Mouse (Mus musculus) heart, embryonic 15.5 days (tissue): Measurements from ENCODE around the gene Rhob. TPM values are rescaled to one million over a fixed set of nuclear protein-coding genes. Genes with fewer than 3 reads are reported as not detected.

Source experiments
- ATAC-seq: fragments of 200-750 bp; cut with Nextera tagmentation; replicated peaks from 2 replicates; pipeline ENCODE4 v1.8.0; 2017; ENCODE audit warnings: low read depth, moderate TSS enrichment; ENCODE audit not compliant: insufficient number of reproducible peaks, insufficient read depth, low FRiP score
- H3K27ac ChIP-seq: fragments of 300-500 bp; sonication (generic); 2 replicates; pipeline ENCODE4 v1.5.1; 2015; ENCODE audit warnings: mild to moderate bottlenecking, inconsistent platforms
- H3K27me3 ChIP-seq: fragments of 300-500 bp; sonication (generic); 2 replicates; pipeline ENCODE4 v1.6.1; 2015; ENCODE audit warnings: inconsistent platforms
- H3K36me3 ChIP-seq: fragments of 300-500 bp; sonication (generic); 2 replicates; pipeline ENCODE4 v1.6.1; 2015; ENCODE audit warnings: mild to moderate bottlenecking, inconsistent platforms
- H3K4me1 ChIP-seq: fragments of 300-500 bp; sonication (generic); replicated peaks from 2 replicates; pipeline ENCODE4 v1.6.1; 2015; ENCODE audit warnings: inconsistent platforms
- H3K4me2 ChIP-seq: fragments of 300-500 bp; sonication (generic); 2 replicates; pipeline ENCODE4 v1.6.1; 2015; ENCODE audit warnings: inconsistent platforms, mild to moderate bottlenecking, moderate library complexity
- H3K4me3 ChIP-seq: fragments of 300-500 bp; sonication (generic); 2 replicates; pipeline ENCODE4 v1.5.1; 2015; ENCODE audit warnings: mild to moderate bottlenecking, inconsistent platforms
- H3K9ac ChIP-seq: fragments of 300-500 bp; sonication (generic); 2 replicates; pipeline ENCODE4 v1.6.1; 2015; ENCODE audit warnings: mild to moderate bottlenecking, inconsistent platforms
- H3K9me3 ChIP-seq: fragments of 300-500 bp; sonication (generic); replicated peaks from 2 replicates; pipeline ENCODE4 v1.6.1; 2016; ENCODE audit warnings: inconsistent platforms
- WGBS: fragments of 180-500 bp; shearing (Covaris S2); methylation state at CpG from one replicate; pipeline ENCODE4 v1.1.7; 2015; ENCODE audit warnings: mixed read lengths; 5-methylcytosine and 5-hydroxymethylcytosine counted together
- polyA plus RNA-seq: library from polyadenylated mRNA; unstranded; fragments of >200 nt; fragmentation: Nextera tagmentation; extraction: Ambion mirVana; gene quantifications from 2 replicates; pipeline ENCODE4 v1.2.1, GENCODE M21; 2015

Gene Rhob
- polyA plus RNA-seq, 1 experiment from 2014 or later = 35.4 TPM

DNA sequence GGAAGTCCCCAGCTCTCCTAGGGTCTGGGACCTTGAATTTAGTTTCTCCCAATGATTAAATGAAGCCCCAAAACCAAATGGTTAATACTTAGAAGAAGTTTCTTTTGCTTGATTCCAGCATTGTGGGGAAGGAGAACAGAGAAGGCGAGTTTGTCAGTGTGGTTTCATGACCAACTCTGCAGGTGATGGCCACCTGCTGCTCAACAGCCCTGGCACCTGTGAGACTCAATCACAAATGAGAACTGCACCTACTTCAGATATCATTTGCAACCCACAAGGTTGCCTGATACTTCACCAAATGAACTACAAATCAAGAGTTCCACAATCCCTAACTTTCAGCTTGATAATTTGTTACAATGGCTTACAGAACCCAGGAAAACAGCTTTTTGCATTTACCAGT is 27.4 kb upstream of the Rhob start:
- Histone ChIP-seq H3K27ac (no peak overlapping the region), H3K36me3 (no peaks in the 10 kb centered on the region), H3K9me3 (no peaks in the 10 kb centered on the region), H3K9ac (no peak overlapping the region), H3K27me3 (no peaks in the 10 kb centered on the region), H3K4me3 (no peak overlapping the region), H3K4me2 (no peak overlapping the region), H3K4me1 (peaks cover 8% of the 10 kb centered on the region)
- ATAC-seq = no peak
- WGBS = 83% methylated on average over 1 of the region's 1 CpGs

DNA sequence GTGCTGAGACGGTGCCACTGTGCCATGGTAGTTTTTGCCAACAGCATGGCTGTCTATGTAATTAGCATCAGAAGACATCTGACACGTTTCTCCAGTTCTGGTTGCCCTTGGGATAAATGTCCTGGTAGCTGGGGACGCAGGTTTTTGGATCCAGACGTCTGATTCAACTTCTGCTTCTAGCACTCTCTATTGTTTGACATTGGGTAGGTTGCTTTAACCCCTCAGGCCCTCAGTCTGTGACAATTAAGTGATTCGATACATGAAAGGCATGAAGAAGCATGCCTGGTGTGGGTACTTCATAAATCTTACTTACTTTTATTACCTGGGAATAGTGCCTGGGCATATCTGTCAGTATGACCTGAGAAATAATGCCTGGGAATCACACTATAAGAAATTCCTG is 24.3 kb upstream of the Rhob start:
- Histone ChIP-seq H3K9ac (no peak overlapping the region), H3K4me2 (no peak overlapping the region), H3K27me3 (no peaks in the 10 kb centered on the region), H3K36me3 (no peaks in the 10 kb centered on the region), H3K4me1 (peaks cover 38% of the 10 kb centered on the region), H3K9me3 (no peaks in the 10 kb centered on the region), H3K27ac (no peak overlapping the region), H3K4me3 (no peak overlapping the region)
- ATAC-seq = no peak
- WGBS = 75% methylated on average over 5 of the region's 5 CpGs

DNA sequence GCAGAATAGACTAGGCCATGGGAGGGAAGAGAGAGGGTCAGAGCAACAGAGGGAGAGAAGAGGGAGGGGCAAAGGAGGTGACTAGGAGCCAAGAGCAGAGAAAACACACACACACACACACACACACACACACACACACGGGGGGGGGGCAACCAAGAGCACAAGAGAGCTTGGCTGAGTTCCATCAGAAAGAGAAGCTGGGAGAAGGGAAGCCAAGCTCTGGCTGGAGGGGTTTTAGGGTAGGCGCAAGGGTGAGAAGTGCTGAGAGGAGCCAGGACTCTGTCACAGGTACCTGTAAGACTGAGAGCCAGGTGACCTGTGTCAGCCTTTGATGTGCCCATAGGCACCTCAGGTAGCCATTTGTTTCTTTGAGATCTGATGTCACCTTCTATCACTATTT is 22.9 kb upstream of the Rhob start:
- H3K9me3 ChIP-seq = no peaks in the 10 kb centered on the region
- H3K36me3 ChIP-seq = no peaks in the 10 kb centered on the region
- H3K27me3 ChIP-seq = no peaks in the 10 kb centered on the region
- no peak overlapping the region for H3K4me3 ChIP-seq
- H3K9ac ChIP-seq = no peak overlapping the region
- no peak for ATAC-seq
- 0 out of 2 replicates have a peak overlapping the region, but pooled peaks have one; percentile 86 for H3K27ac ChIP-seq
- H3K4me2 ChIP-seq = no peak overlapping the region
- H3K4me1 ChIP-seq = peaks cover 41% of the 10 kb centered on the region
- 60% methylated on average over 2 of the region's 2 CpGs for WGBS

DNA sequence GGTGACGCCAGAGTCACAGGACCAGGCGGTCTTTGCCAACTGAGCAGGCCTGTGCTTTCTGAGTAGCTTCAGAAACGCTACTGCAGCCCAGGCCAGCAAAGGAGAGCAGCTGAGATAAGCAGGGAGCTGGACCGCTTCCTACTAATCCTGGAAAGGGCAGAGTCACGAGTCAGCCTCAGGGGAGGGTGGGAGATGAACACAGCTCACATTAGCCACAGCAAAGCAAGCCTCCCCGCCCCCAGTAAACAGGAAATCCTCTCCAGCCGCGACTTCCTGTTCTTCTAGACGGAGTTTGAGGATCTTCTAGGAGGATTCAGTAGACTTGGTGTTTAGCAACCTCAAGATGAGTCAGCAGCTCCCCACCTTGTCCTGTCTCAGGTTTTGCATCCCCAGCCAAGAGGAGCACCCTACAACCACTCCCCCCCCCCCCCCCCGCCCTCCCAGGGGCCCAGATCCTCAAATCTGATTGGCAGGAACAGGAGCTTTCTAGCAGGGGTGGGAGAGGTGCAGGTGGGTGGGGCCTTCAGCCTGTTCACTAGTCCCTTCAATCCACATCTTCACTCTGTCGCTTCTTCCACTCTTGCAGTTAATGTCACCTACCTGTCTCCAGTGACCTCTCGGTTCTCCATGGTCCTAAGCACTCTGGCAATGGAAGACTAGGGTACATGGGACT is 21.7 kb upstream of the Rhob start:
- WGBS = 16% methylated on average over 12 of the region's 12 CpGs
- peak overlapping the region; percentile 41 for H3K4me2 ChIP-seq
- H3K27me3 ChIP-seq = no peaks in the 10 kb centered on the region
- peak; percentile 90 for ATAC-seq
- H3K9ac ChIP-seq = no peak overlapping the region
- H3K4me3 ChIP-seq = no peak overlapping the region
- peak overlapping the region; percentile 86 for H3K27ac ChIP-seq
- no peaks in the 10 kb centered on the region for H3K9me3 ChIP-seq
- H3K4me1 ChIP-seq = peaks cover 41% of the 10 kb centered on the region
- H3K36me3 ChIP-seq = no peaks in the 10 kb centered on the region

DNA sequence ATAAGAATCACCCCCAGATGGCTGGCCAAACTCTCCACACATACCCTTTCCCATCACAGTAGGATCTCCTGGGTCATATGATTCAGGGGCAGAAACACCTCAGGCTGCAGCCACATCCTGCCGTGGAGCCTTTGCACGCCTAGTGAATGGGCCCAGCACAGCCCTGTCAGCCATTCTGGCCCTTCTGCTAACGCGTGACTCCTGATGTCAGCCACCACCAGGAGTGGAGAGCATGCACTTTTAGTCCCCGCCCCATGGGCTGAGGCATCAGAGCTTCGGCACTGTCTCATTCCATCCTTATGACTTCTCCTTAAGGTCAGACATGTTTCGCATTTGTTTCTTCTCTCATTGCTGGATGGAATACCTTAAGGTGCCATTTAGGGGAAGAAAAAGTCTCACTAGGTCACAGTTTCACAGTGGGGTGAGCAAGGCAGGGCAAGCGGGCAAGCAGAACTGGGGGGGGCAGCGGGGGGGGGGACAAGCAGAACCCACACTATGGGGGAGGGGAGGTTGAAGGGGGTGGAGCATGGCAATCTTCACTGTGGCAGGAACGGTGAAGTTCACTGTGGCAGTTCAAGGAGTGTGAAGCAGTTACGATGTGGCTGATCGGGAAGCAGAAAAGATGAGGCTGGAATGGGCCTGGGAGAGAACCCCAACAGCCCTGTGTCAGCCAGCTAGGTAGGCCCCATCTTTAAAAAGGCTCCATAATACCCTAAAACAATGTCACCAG is 19.8 kb upstream of the Rhob start:
- H3K9me3 ChIP-seq = no peaks in the 10 kb centered on the region
- WGBS = 42% methylated on average over 12 of the region's 12 CpGs
- no peak overlapping the region for H3K9ac ChIP-seq
- no peak overlapping the region for H3K4me2 ChIP-seq
- peaks cover 41% of the 10 kb centered on the region for H3K4me1 ChIP-seq
- no peaks in the 10 kb centered on the region for H3K27me3 ChIP-seq
- no peak for ATAC-seq
- H3K4me3 ChIP-seq = no peak overlapping the region
- no peaks in the 10 kb centered on the region for H3K36me3 ChIP-seq
- peak overlapping the region; percentile 86 for H3K27ac ChIP-seq

DNA sequence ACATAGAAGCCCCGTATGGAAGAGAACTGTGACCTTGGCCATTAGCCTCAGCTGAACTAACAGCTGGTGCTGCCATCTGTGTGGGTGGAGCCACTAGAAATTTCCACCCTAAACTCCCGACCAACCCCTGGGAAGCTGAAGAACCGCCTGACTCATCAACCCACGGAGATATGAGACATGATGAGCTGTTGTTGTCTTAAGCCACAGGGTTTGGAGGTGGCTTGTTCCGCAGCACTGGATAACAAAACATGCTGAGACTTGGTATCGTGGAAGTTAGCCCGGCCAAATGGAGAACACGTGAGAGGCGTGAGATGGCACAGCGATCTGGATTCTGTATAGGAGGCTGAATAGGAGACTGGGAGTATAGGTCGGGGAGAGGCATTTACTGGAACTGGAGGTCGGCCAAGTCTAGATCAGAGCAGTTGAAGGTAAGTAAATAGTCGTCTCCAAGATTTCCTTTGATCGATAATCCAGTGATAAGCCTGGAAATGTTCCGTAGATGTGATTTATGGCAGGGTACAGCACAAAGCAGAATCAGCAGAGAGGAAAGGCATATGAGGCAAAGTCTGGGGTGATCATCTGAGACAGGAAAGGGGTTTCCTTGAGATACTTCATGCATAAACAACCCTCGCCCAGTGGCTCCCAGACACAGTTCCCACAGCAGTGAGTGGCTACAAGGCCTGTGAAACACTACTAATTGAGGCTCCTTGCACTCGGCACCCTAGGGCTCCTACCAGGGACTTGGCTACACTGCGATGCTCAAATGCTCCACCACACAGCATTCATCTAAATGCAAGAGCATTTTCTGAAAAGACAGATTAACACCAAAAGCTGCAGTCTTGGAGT is 11.5 kb upstream of the Rhob start:
- Histone ChIP-seq H3K27ac (no peak overlapping the region), H3K9me3 (no peaks in the 10 kb centered on the region), H3K4me3 (no peak overlapping the region), H3K4me1 (peaks cover 20% of the 10 kb centered on the region), H3K27me3 (no peaks in the 10 kb centered on the region), H3K36me3 (no peaks in the 10 kb centered on the region), H3K4me2 (no peak overlapping the region), H3K9ac (no peak overlapping the region)
- 64% methylated on average over 18 of the region's 18 CpGs for WGBS
- ATAC-seq = no peak

DNA sequence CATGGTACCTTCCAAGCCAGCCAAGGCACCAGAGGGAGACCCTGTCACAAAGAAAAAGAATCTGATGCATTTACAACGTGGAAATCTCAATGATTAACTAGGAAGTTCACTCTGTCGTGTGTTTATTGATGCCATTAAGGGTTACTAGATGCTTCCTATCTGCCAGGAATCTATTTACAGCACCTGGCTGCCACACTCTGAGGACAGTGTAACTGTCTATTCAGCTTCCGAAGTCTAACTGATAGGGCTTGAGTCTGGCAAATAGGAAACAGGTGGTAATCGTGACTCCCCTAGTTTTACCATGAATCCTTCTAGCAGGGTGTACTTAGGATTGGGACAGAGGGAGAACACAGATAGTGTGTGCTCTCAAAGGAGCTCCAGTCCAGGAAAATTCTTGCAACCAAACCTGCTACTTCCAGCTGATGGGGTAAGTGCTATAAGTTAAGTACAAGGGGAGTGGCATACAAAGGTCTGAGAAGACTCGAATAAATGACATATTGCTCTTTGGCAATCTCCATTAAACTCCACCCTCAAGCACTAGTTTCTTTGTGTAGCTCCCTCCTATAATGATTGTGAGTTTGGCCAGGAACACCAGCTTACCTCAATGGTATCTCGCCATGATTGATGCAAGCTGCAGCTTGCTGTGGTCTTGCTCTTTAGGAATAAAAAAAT is 10.6 kb upstream of the Rhob start:
- 49% methylated on average over 6 of the region's 6 CpGs for WGBS
- Histone ChIP-seq H3K4me2 (peak overlapping the region; percentile 18; the same call in 1 of the 2 replicates), H3K36me3 (no peaks in the 10 kb centered on the region), H3K4me1 (peaks cover 20% of the 10 kb centered on the region), H3K9ac (0 out of 2 replicates have a peak overlapping the region, but pooled peaks have one; percentile 8), H3K9me3 (no peaks in the 10 kb centered on the region), H3K27me3 (no peaks in the 10 kb centered on the region), H3K27ac (peak overlapping the region; percentile 85), H3K4me3 (no peak overlapping the region)
- no peak for ATAC-seq

DNA sequence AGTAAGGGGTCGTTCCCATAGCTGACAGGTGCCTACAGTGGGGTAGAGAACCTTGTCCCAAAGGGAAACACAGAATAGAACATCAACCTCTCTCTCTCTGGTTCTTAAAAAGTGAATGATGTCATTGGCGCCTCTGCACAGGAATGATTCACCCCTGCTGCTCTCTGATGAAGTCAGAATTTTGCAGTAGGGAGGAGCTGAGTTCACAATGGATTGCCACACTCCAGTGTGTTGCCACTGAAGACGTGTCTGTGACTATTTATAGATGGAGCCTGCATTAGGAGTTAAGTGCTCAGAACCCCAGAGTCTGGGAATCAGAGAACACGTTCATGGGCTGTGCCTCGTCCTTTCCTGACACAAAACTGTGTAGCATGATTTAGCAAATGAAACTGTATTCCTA is 9.9 kb upstream of the Rhob start:
- Histone ChIP-seq H3K4me3 (no peak overlapping the region), H3K4me1 (peaks cover 20% of the 10 kb centered on the region), H3K9me3 (no peaks in the 10 kb centered on the region), H3K27ac (peak overlapping the region; percentile 85), H3K9ac (0 out of 2 replicates have a peak overlapping the region, but pooled peaks have one; percentile 8), H3K27me3 (no peaks in the 10 kb centered on the region), H3K4me2 (peak overlapping the region; percentile 18; the same call in 1 of the 2 replicates), H3K36me3 (no peaks in the 10 kb centered on the region)
- peak; percentile 82 for ATAC-seq
- 26% methylated on average over 5 of the region's 5 CpGs for WGBS

DNA sequence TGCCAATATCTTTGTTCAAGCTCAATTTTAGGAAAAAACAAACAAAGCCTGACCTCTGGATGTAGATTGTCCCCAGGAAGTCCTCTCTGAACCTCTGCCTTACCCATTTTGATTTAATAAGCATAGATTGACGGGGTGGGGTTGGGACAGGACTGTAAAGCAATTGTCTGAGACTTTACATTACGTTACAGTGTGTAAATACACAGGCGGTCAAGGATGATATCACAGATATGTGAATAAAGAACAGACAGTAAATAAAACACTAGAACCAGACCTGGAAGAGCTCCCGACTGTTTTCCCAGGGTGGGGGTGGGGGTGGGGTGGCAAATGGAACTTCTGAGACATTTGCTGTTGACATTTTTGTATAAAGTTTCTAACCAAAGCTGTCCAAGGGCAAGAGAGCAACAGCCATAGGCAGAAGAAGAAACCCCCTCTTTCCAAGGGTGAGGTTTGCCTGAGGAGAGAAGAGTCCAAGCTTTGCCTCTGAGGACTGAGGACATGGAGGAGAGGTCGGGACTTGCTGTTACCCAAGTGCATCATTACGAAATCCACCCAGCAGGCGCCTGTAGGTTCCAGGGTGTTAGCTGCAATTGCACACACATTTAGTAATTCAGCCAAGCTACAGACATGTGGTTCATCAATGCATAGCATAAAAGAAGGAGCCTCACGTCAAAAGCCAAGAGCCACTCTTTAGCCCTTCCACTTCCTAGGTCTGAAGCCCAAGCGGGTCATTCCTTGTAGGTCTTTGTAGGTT is 7.3 kb upstream of the Rhob start:
- no peaks in the 10 kb centered on the region for H3K27me3 ChIP-seq
- WGBS = 75% methylated on average over 9 of the region's 9 CpGs
- H3K4me3 ChIP-seq = no peak overlapping the region
- H3K9me3 ChIP-seq = no peaks in the 10 kb centered on the region
- no peak overlapping the region for H3K4me2 ChIP-seq
- no peaks in the 10 kb centered on the region for H3K36me3 ChIP-seq
- H3K4me1 ChIP-seq = peaks cover 20% of the 10 kb centered on the region
- H3K9ac ChIP-seq = no peak overlapping the region
- no peak for ATAC-seq
- no peak overlapping the region for H3K27ac ChIP-seq

DNA sequence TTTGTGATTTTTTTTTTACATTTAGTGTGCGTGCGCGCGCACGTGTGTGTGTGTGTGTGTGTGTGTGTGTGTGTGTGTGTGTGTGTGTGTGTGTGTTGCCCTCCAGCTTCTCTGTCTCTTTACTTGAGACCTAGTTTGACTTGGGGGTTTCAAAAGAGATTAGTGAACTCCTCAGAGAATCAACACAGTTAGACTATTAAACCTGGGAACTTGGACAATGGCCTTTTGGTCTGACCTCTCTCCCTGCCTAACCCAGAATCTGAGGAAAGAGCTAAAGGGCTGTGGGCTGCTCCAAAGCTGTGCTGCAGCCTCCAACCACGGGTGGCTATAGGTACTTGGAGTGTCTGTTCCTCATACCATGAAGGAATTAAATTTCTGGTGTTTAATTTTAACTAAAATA is 4.3 kb upstream of the Rhob start:
- no peak overlapping the region for H3K9ac ChIP-seq
- peaks cover 16% of the 10 kb centered on the region for H3K4me1 ChIP-seq
- no peak overlapping the region for H3K27ac ChIP-seq
- no peaks in the 10 kb centered on the region for H3K9me3 ChIP-seq
- ATAC-seq = no peak
- H3K27me3 ChIP-seq = no peaks in the 10 kb centered on the region
- H3K4me2 ChIP-seq = no peak overlapping the region
- H3K4me3 ChIP-seq = no peak overlapping the region
- H3K36me3 ChIP-seq = no peaks in the 10 kb centered on the region
- 84% methylated on average over 6 of the region's 6 CpGs for WGBS
